Mouse (Mus musculus) forebrain, postnatal 0 days (tissue): ENCODE data around the gene Riox2. TPM values are rescaled to one million over a fixed set of nuclear protein-coding genes. Genes with fewer than 3 reads are reported as not detected.
"Not testable (repeated sequence)": the region's sequence is repeated elsewhere in the genome, so short reads cannot be mapped to it uniquely, and the experiment has no call there.

Experiments used
- ATAC-seq: fragments of 200-750 bp; cut with Nextera tagmentation; 2 replicates; pipeline ENCODE4 v1.8.0; 2017; ENCODE audit warnings: mild to moderate bottlenecking, moderate library complexity
- DNase-seq: peaks from one replicate; pipeline ENCODE4 v3.0.0-alpha.2; 2015
- H3K27ac ChIP-seq: fragments of 300-500 bp; sonication (generic); 2 replicates; pipeline ENCODE4 v1.5.1; 2014; ENCODE audit warnings: low read depth, mild to moderate bottlenecking, antibody characterized with exemption, low read length, moderate library complexity, mixed read lengths
- H3K27me3 ChIP-seq: fragments of 300-500 bp; sonication (generic); 2 replicates; pipeline ENCODE4 v1.6.1; 2014; ENCODE audit warnings: mild to moderate bottlenecking, low read length, mixed read lengths; ENCODE audit not compliant: insufficient read depth
- H3K36me3 ChIP-seq: fragments of 300-500 bp; sonication (generic); 2 replicates; pipeline ENCODE4 v1.6.1; 2014; ENCODE audit warnings: mild to moderate bottlenecking, moderate library complexity; ENCODE audit not compliant: insufficient read depth
- H3K4me1 ChIP-seq: fragments of 300-500 bp; sonication (generic); 2 replicates; pipeline ENCODE4 v1.6.1; 2014; ENCODE audit warnings: antibody characterized with exemption; ENCODE audit not compliant: insufficient read depth
- H3K4me2 ChIP-seq: fragments of 300-500 bp; sonication (generic); 2 replicates; pipeline ENCODE4 v1.6.1; 2014; ENCODE audit warnings: low read depth, mild to moderate bottlenecking, moderate library complexity
- H3K4me3 ChIP-seq: fragments of 300-500 bp; sonication (generic); 2 replicates; pipeline ENCODE4 v1.5.1; 2014; ENCODE audit warnings: low read depth, low read length, mixed read lengths
- H3K9ac ChIP-seq: fragments of 300-500 bp; sonication (generic); 2 replicates; pipeline ENCODE4 v1.6.1; 2014; ENCODE audit warnings: mild to moderate bottlenecking
- H3K9me3 ChIP-seq: fragments of 300-500 bp; sonication (generic); 2 replicates; pipeline ENCODE4 v1.6.1; 2016; ENCODE audit warnings: low read length
- CTCF ChIP-seq: sonication (generic); IDR thresholded peaks from 2 replicates; pipeline ENCODE4 v1.5.1; 2016; ENCODE audit warnings: antibody characterized with exemption, control low read depth, low read depth
- WGBS: fragments of 180-500 bp; shearing (Covaris S2); extraction: QIAGEN DNeasy Blood & Tissue Kit; methylation state at CpG from one replicate; pipeline ENCODE4 v1.1.7; 2014; 5-methylcytosine and 5-hydroxymethylcytosine counted together
- polyA plus RNA-seq: library from polyadenylated mRNA; unstranded; fragments of >200 nt; fragmentation: Nextera tagmentation; extraction: Ambion mirVana; gene quantifications from 2 replicates; pipeline ENCODE4 v1.2.1, GENCODE M21; 2015
- total RNA-seq: library from RNA; depleted of rRNA; stranded (reverse); fragments of >200 nt; gene quantifications from 2 replicates; pipeline ENCODE4 v1.2.3, GENCODE M21; 2014; rRNA removed

The Riox2 gene
- total RNA-seq = 9.8 and 11.2 TPM in 2 replicates
- polyA plus RNA-seq = 10.6 and 12.2 TPM in 2 replicates

DNA sequence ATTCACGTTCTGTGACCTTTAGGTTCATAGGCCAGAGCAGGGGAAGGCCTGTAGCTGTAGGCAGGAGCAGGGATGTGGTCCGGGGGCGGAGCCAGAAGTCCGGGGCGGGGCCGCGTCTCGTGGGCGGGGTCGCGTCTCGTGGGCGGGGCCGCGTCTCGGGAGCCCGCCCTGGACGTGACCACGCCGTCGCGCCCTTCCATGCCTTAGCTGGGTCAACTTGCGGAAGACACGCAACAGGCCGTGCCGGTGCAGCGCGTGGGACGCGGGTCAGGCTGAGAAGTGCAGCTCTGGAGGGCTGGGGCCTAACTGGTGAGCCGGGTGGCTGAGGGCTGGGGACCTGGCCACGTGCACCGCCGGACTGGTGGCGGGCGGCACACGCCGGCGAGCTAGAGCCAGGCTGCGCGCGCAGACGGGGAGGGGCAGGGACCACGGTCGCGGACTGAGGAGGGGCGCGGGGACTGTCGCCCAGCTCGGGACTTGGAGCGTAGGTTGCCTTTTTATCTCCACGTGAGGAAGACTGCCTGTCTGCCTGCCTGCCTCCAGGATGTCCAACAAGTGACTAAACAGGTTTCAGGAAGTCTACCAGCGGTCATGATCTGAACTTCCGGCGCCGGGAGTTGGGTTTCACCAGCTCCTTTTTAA is at the start of gene Riox2:
Gene Riox2 (plus strand): TSS at position 139 of the 642 bp plus-strand sequence.
- Histone ChIP-seq H3K9me3 (no peaks in the 10 kb centered on the region), H3K36me3 (no peaks in the 10 kb centered on the region), H3K4me1 (no peaks in the 10 kb centered on the region), H3K4me3 (peak within 1 kb of the TSS; percentile 64), H3K4me2 (peak within 1 kb of the TSS; percentile 58), H3K9ac (peak within 1 kb of the TSS; percentile 64), H3K27ac (no peak within 1 kb of the TSS), H3K27me3 (no peaks in the 10 kb centered on the region)
- peak; percentile 83 for DNase-seq
- TF ChIP-seq CTCF = no peak
- ATAC-seq = peak; percentile 95
- 3% methylated on average over 50 of the region's 56 CpGs for WGBS

DNA sequence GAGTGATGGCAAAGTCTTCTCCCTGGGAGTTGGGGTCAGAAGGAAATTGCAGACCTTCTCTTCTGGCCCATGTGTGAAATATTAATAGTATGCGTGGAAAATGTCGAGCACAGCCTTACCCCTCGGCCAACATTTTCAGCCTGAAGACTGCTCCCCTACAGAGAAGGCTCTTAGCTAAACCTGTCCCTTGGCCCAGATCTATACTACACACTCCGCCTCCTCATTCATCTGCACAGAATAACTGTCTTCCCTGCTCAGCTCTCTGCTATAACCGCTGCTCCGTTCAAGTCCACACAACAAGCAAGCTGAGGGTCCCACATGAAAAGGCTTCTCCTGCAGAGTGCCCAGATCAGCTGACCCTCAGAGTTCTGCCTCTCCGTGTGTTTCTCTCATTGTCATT is 43.6 kb upstream of the Riox2 start:
- TF ChIP-seq CTCF = no peak
- WGBS = 66% methylated on average over 7 of the region's 7 CpGs

DNA sequence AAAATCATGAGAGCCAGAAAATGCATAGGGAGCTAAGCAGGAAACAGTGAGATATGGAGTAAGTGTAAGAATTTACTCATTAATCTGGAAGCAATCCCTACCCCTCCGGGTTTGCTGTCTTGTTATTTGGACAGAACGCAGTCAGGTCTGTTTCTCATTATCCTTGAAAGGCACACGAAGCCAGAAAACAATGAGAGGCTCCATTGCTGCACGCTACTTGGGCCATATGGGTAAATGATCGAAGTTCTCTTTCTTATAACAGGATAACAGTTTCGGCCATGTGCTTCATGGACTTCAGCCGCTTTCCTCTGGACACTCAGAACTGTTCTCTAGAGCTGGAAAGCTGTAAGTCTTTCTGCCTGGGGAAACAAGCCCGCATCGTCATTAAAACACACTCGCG is 38.4 kb upstream of the Riox2 start:
- DNase-seq (no peak), ATAC-seq (no peak)
- H3K4me3 ChIP-seq = no peak overlapping the region
- no peak overlapping the region for H3K4me2 ChIP-seq
- H3K36me3 ChIP-seq = no peaks in the 10 kb centered on the region
- TF ChIP-seq CTCF = no peak
- no peaks in the 10 kb centered on the region for H3K9me3 ChIP-seq
- H3K27ac ChIP-seq = no peak overlapping the region
- H3K4me1 ChIP-seq = no peaks in the 10 kb centered on the region
- no peaks in the 10 kb centered on the region for H3K27me3 ChIP-seq
- no peak overlapping the region for H3K9ac ChIP-seq
- WGBS = 71% methylated on average over 11 of the region's 11 CpGs

More for the DNA sequence above, 43.6 kb upstream of the Riox2 start:
- H3K4me1 ChIP-seq = no peaks in the 10 kb centered on the region
- no peak overlapping the region for H3K4me3 ChIP-seq
- no peak overlapping the region for H3K27ac ChIP-seq
- H3K9ac ChIP-seq = no peak overlapping the region
- no peaks in the 10 kb centered on the region for H3K36me3 ChIP-seq
- DNase-seq (no peak), ATAC-seq (no peak)
- no peaks in the 10 kb centered on the region for H3K9me3 ChIP-seq
- no peak overlapping the region for H3K4me2 ChIP-seq
- no peaks in the 10 kb centered on the region for H3K27me3 ChIP-seq

- Histone ChIP-seq H3K27me3 (no peaks in the 10 kb centered on the region), H3K36me3 (no peaks in the 10 kb centered on the region), H3K4me2 (no peak overlapping the region), H3K4me3 (no peak overlapping the region), H3K27ac (no peak overlapping the region), H3K4me1 (no peaks in the 10 kb centered on the region), H3K9me3 (no peaks in the 10 kb centered on the region), H3K9ac (no peak overlapping the region)
- no peak for DNase-seq
- 88% methylated on average over 7 of the region's 7 CpGs for WGBS
- TF ChIP-seq CTCF = no peak
- ATAC-seq = no peak
Observed at GRCm38 (mm10) chr16:59444880-59445559, 26.6 kb upstream of the Riox2 start.

- Histone ChIP-seq H3K27me3 (no peaks in the 10 kb centered on the region), H3K4me1 (no peaks in the 10 kb centered on the region), H3K9ac (no peak overlapping the region), H3K27ac (no peak overlapping the region), H3K9me3 (no peaks in the 10 kb centered on the region), H3K4me3 (no peak overlapping the region), H3K4me2 (no peak overlapping the region), H3K36me3 (no peaks in the 10 kb centered on the region)
- DNase-seq (no peak), ATAC-seq (no peak)
- TF ChIP-seq CTCF = no peak
- 68% methylated on average over 1 of the region's 1 CpGs for whole genome bisulfite sequencing
Observed at GRCm38 (mm10) chr16:59448181-59448580, 23.4 kb upstream of the Riox2 start.

DNA sequence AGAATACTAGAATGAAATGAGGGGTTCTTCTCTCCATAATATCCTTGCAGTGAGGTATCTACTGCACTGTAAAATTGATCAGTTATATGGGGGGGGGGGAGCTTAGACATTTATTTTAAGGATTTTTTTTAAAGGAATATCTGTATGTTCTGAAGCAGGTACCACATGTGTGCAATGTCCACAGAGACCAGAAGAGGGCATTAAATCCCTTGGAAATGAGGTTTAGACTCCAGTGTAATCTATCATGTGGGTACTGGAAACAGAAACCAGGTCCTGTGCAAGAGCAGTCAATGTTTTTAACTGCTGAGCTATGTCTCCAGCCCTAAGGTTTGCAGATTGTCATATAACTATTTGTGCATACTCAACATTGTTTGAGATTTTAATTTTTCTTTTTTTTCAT is 22.5 kb upstream of the Riox2 start:
- Histone ChIP-seq H3K4me2 (no peak overlapping the region), H3K4me1 (no peaks in the 10 kb centered on the region), H3K27ac (no peak overlapping the region), H3K4me3 (no peak overlapping the region), H3K9me3 (no peaks in the 10 kb centered on the region), H3K27me3 (no peaks in the 10 kb centered on the region), H3K36me3 (no peaks in the 10 kb centered on the region), H3K9ac (no peak overlapping the region)
- ATAC-seq = no peak
- no peak for TF ChIP-seq CTCF
- DNase-seq = no peak

DNA sequence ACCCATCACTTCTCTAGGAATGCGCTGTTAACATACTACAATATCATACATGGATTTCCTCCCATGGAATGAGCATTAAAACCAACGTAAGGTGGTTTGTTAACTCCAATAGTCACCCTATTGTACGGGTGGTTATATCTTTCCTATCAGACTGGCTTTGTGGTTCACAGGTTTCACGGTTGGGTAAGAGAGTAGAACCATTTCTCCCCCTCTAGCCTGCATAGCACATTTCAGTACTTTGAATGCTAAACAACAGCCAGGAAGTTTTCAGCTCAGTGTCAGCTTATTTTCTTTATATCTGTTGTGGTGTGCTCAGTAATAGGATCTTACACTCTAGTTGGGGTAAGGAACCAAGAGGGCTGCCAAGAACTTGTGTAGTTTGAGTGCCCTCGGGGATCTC is 19.8 kb upstream of the Riox2 start:
- Histone ChIP-seq H3K4me3 (no peak overlapping the region), H3K27me3 (no peaks in the 10 kb centered on the region), H3K9ac (no peak overlapping the region), H3K4me2 (no peak overlapping the region), H3K4me1 (no peaks in the 10 kb centered on the region), H3K9me3 (no peaks in the 10 kb centered on the region), H3K27ac (no peak overlapping the region), H3K36me3 (no peaks in the 10 kb centered on the region)
- WGBS = 91% methylated on average over 5 of the region's 5 CpGs
- no peak for TF ChIP-seq CTCF
- no peak for DNase-seq
- no peak for ATAC-seq

GRCm38 (mm10) chr16:59459259-59459861 is 12.2 kb upstream of the Riox2 start:
- not testable (repeated sequence) for H3K27me3 ChIP-seq, H3K4me3 ChIP-seq, H3K36me3 ChIP-seq, DNase-seq, H3K4me2 ChIP-seq, H3K9ac ChIP-seq, H3K4me1 ChIP-seq, H3K9me3 ChIP-seq, H3K27ac ChIP-seq, ATAC-seq
- 81% methylated on average over 5 of the region's 5 CpGs for WGBS
